Mouse (Mus musculus): ENCODE results near the gene Hras. TPM values are rescaled to one million over a fixed set of nuclear protein-coding genes. Genes with fewer than 3 reads are reported as not detected.

Gene Hras
- polyA plus RNA-seq, 1 experiment = 84.0 TPM

DNA sequence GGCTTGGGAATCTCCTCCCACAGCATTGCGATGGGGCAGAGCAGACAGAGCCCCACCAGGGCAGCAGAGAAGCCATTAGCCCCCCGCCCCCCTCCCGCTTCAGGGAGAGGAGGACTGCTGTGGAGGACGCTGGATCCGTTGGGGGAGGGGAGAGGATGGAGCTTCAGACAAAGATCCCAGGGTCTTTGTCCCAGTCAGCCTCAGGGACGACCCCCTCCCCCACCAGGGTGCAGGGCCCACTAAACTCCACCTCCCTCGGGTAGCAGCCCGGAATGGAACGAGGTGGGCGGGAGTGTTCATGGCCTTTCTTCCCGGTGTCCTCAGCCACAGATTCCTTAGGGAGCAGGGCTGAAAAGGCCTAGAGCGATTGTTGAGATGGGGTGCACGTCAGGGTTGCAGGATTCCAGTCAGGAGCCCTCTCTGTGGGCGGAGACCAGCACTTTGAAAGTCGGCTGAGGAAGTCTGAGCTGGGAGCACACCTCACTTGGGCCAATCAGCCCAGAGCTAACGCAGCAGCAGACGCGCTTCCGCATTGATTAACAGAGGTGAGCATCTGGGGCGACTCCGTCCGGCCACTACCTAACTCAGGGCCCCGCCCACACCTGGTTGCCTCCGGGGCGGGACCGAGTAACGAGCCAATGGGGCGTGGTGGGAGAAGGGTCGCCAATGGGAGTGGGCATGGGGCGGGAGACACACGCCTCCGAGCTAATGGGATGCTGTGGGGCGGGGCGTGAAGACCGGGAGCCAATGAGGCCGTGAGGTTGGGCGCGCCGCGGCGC is 21.5 kb upstream of the Hras start, which contains the start of gene Rassf7:
Gene Rassf7, plus strand, starts transcription at position 760 of the 779 bp plus-strand sequence.
- Histone ChIP-seq H3K27me3 (replicated peaks) (peaks cover 34% of the 10 kb centered on the region), H3K4me3 (replicated peaks) (peak within 1 kb of the TSS; percentile 97), H3K4me1 (peaks cover 81% of the 10 kb centered on the region), H3K9me3 (no peaks in the 10 kb centered on the region), H3K36me3 (replicated peaks; ENCODE audit: low read length) (peaks cover 35% of the 10 kb centered on the region)
- TF ChIP-seq FLI1 (IDR thresholded peaks at IDR 0.05; ENCODE audit: low read length) (no peak), GATA1 (IDR thresholded peaks at IDR 0.05; ENCODE audit: borderline replicate concordance, low read length) (no peak)

DNA sequence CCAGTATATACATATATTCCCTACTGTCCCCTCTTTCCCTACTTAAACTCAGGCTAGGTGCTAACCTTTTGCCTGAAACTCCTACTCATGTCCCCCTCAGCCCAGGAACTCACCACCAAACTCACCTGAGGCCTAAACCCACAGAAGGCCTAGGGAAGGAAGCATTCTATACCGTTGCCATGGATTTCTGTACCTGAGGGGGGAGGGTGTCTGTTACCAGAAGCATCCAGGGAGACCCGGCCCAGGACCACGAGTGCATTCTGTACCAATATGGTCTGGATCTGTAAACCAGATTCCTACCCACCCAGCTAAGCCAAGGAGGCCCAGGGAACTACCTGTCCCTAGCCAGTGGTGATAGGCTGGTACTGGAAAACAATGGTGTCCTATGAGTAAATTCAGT is 20.5 kb upstream of the Hras start:
- H3K9me3 ChIP-seq = no peaks in the 10 kb centered on the region
- H3K27me3 ChIP-seq (replicated peaks) = peaks cover 43% of the 10 kb centered on the region
- H3K4me1 ChIP-seq = peaks cover 71% of the 10 kb centered on the region
- peaks cover 25% of the 10 kb centered on the region for H3K36me3 ChIP-seq (replicated peaks; ENCODE audit: low read length)
- TF ChIP-seq GATA1 (IDR thresholded peaks at IDR 0.05; ENCODE audit: borderline replicate concordance, low read length) = no peak
- no peak for TF ChIP-seq FLI1 (IDR thresholded peaks at IDR 0.05; ENCODE audit: low read length)
- no peak overlapping the region for H3K4me3 ChIP-seq (replicated peaks)

DNA sequence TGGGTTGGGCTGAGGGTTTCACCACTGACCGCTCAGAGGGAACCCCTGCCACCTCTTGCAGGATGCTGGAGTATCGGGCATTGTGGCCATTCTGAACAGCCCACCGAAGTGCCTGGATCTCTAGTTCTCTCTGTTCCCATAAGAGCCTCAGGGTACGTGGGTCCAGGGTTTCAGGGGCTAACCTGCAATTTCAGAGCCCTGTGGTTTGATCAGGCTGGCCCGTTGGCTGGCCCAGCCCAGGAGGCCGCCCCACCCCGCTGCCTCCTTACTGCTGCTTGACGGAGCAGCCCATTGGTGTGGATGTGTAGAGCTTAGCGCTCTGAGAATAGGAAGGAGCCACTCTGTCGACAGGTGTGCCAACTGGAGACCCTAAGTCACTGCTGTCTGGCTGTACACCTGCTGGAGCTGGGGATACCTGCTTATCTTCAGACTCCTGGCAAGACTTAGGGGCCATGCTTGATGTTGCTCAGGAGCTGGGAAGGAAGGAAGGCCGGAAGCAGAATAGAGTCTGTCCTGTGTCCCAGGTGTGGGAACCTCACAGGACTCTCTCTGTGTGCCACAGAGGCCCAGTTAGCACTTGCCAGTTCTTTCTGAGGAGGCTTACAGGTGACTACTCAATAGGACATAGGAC is 19.9 kb upstream of the Hras start, which contains the start of gene Lmntd2:
Gene Lmntd2, minus strand, starts transcription at position 476 of the 631 bp plus-strand sequence.
- TF ChIP-seq FLI1 (IDR thresholded peaks at IDR 0.05; ENCODE audit: low read length) = no peak
- no peak for TF ChIP-seq GATA1 (IDR thresholded peaks at IDR 0.05; ENCODE audit: borderline replicate concordance, low read length)
- Histone ChIP-seq H3K9me3 (no peaks in the 10 kb centered on the region), H3K27me3 (replicated peaks) (peaks cover 47% of the 10 kb centered on the region), H3K4me3 (replicated peaks) (peak within 1 kb of the TSS; percentile 97), H3K36me3 (replicated peaks; ENCODE audit: low read length) (peaks cover 20% of the 10 kb centered on the region), H3K4me1 (peaks cover 65% of the 10 kb centered on the region)

DNA sequence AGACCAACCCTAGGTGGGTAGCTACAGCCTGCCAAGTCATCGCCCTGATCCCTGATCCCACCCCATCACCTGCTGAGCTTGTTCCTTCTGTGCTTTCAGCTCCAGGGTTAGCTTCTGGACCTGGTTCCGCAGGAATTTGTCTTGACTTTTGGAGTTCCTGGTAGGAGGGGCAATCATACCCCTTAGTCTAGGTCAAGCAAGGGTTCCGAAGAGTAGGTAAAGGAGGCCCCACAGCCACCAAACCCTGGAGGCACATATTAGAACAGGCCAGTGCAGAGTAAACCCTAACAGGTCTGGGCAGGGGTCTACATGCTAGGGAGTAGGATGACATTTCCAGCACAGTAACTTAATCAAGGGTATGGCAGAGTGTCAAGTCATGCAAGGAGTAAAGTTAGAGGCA is 19.3 kb upstream of the Hras start:
- H3K4me3 ChIP-seq (replicated peaks) = no peak overlapping the region
- H3K9me3 ChIP-seq = no peaks in the 10 kb centered on the region
- no peak for TF ChIP-seq GATA1 (IDR thresholded peaks at IDR 0.05; ENCODE audit: borderline replicate concordance, low read length)
- H3K27me3 ChIP-seq (replicated peaks) = peaks cover 52% of the 10 kb centered on the region
- peaks cover 14% of the 10 kb centered on the region for H3K36me3 ChIP-seq (replicated peaks; ENCODE audit: low read length)
- peaks cover 59% of the 10 kb centered on the region for H3K4me1 ChIP-seq

DNA sequence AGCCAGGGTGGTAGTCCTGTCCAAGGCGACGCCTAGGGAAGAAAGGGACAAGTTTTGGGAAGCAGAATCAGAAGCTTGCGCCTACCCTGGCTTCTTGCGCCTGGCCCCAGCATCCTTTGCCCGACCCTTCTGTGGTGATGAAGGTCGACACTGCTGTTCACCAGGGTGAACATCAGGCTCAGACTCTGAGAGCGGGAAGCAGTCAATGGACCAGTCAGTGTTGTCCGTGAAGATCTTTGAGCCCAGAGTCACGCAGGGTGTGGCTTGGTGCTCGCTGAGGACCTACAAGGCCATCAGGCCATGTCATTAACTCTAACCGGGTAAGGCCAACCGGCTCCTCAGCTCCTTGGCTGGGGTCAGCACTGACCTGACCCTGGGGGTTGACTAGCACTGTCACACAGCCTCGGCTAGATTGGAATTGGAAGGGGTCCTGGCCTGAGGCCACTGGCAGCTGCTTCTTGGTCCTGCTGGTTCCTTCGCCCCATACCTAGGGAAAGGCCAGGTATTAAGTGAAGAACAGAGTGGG is 16.9 kb upstream of the Hras start:
- H3K4me3 ChIP-seq (replicated peaks) = no peak overlapping the region
- TF ChIP-seq FLI1 (IDR thresholded peaks at IDR 0.05; ENCODE audit: low read length) (no peak), GATA1 (IDR thresholded peaks at IDR 0.05; ENCODE audit: borderline replicate concordance, low read length) (no peak)
- peaks cover 62% of the 10 kb centered on the region for H3K27me3 ChIP-seq (replicated peaks)
- no peaks in the 10 kb centered on the region for H3K9me3 ChIP-seq
- H3K36me3 ChIP-seq (replicated peaks; ENCODE audit: low read length) = peaks cover 3% of the 10 kb centered on the region
- H3K4me1 ChIP-seq = peaks cover 50% of the 10 kb centered on the region

DNA sequence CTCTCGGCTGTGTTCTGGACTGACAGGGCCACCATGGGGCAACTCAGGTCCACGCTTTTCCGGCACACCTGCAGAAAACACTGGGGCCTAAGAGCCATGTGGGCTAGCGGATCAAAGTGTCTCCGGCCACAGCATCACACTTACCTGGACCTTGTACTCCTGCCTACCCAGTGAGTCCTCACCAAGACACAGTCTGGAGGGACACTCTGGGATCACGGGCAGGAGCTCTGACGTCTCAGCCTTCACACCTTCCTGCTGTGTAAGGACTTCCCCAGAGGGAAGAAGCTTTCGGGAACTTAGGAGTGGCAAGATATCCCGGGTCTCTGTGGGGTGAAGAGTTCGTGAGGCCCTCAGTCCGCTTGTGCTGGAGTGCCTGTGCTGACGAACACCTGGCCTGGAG is 16.3 kb upstream of the Hras start:
- Histone ChIP-seq H3K4me1 (peaks cover 50% of the 10 kb centered on the region), H3K27me3 (replicated peaks) (peaks cover 62% of the 10 kb centered on the region)
- TF ChIP-seq FLI1 (IDR thresholded peaks at IDR 0.05; ENCODE audit: low read length) (no peak), GATA1 (IDR thresholded peaks at IDR 0.05; ENCODE audit: borderline replicate concordance, low read length) (no peak)

DNA sequence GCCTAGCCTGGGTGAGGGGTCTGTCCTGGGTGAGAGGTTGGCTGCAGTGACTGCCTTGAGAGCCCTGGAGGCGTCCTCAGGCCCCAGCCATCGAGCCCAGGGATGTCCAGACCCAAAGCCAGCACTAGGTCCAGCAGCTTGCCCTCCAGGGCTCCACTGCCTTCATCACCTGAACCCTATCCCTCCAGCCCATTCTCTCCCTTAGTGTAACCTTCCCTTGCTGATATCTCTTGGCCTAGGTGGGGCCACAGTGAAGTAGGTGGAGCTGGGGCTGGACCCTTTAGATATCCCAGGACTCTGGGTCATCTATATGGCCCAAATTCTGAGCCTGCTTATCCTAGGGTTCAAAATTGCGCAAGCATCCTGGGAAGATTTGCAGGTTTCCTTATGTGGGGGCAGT is 15.7 kb upstream of the Hras start:
- peaks cover 51% of the 10 kb centered on the region for H3K4me1 ChIP-seq
- H3K36me3 ChIP-seq (replicated peaks; ENCODE audit: low read length) = peaks cover 7% of the 10 kb centered on the region
- H3K4me3 ChIP-seq (replicated peaks) = no peak overlapping the region
- H3K27me3 ChIP-seq (replicated peaks) = peaks cover 62% of the 10 kb centered on the region
- TF ChIP-seq GATA1 (IDR thresholded peaks at IDR 0.05; ENCODE audit: borderline replicate concordance, low read length) = no peak
- TF ChIP-seq FLI1 (IDR thresholded peaks at IDR 0.05; ENCODE audit: low read length) = no peak
- H3K9me3 ChIP-seq = no peaks in the 10 kb centered on the region

More for the DNA sequence above, 16.3 kb upstream of the Hras start:
- Histone ChIP-seq H3K4me3 (replicated peaks) (no peak overlapping the region), H3K36me3 (replicated peaks; ENCODE audit: low read length) (peaks cover 7% of the 10 kb centered on the region), H3K9me3 (no peaks in the 10 kb centered on the region)

DNA sequence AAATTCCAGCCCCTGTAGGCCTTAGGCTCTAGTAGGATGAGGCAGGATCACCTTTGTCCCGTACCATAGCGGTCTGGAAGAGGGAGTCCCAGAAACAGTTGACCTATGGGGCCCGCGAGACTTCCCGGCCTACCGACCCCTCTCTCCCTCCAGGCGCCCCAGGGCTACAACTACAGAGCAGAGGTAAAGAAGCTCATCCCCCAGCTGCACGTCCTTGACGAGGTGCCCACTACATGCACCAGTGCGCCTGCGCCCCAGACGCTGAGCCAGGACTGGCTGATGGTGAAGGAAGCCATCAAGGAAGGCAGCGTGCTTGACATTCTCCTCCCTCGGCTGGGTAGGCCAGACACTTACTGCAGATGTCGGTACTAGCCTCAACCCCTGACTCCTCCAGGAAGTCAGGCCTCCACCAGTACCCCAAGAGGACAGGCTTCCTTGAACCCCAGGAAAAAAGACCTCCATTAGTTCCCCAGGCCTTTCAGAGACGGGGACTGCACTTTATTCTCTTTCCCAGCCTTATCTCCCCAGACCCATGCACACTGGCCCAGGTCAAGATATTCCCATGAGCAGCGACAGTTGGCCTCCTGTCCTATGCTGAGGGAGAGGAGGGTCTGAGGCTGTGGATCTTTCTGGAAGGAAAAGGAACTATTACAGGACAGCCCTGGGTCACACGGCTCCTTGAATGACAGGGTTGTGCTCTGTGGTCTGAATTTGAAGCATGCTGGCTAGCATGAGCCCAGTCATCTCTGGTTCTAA is 12.6 kb upstream of the Hras start:
- TF ChIP-seq FLI1 (IDR thresholded peaks at IDR 0.05; ENCODE audit: low read length) (no peak), GATA1 (IDR thresholded peaks at IDR 0.05; ENCODE audit: borderline replicate concordance, low read length) (no peak)
- H3K9me3 ChIP-seq = no peaks in the 10 kb centered on the region
- H3K36me3 ChIP-seq (replicated peaks; ENCODE audit: low read length) = peaks cover 7% of the 10 kb centered on the region
- H3K4me3 ChIP-seq (replicated peaks) = no peak overlapping the region
- H3K4me1 ChIP-seq = peaks cover 40% of the 10 kb centered on the region
- H3K27me3 ChIP-seq (replicated peaks) = peaks cover 38% of the 10 kb centered on the region

DNA sequence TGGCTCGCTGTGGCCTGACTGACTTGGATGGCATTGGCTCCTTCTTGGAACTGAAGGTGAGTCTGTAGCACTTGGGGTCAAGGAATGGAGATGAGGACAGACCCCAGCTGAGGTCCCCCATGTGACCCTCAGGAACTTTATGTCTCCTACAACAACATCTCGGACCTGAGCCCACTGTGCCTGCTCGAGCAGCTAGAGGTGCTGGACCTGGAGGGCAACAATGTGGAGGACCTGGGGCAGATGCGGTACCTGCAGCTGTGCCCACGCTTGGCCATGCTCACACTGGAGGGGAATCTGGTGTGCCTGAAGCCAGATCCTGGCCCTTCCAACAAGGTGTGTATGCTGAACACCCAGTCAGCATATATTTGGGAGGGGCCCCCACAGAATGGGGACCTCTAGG is 11.7 kb upstream of the Hras start:
- TF ChIP-seq FLI1 (IDR thresholded peaks at IDR 0.05; ENCODE audit: low read length) (no peak), GATA1 (IDR thresholded peaks at IDR 0.05; ENCODE audit: borderline replicate concordance, low read length) (no peak)
- H3K9me3 ChIP-seq = no peaks in the 10 kb centered on the region
- no peak overlapping the region for H3K4me3 ChIP-seq (replicated peaks)
- H3K36me3 ChIP-seq (replicated peaks; ENCODE audit: low read length) = peaks cover 7% of the 10 kb centered on the region
- H3K27me3 ChIP-seq (replicated peaks) = peaks cover 30% of the 10 kb centered on the region
- peaks cover 35% of the 10 kb centered on the region for H3K4me1 ChIP-seq
